Mouse (Mus musculus): Measurements from ENCODE around the gene Gstm1.
"Not testable (repeated sequence)": the region's sequence is repeated elsewhere in the genome, so short reads cannot be mapped to it uniquely, and the experiment has no call there.

The Gstm1 gene

DNA sequence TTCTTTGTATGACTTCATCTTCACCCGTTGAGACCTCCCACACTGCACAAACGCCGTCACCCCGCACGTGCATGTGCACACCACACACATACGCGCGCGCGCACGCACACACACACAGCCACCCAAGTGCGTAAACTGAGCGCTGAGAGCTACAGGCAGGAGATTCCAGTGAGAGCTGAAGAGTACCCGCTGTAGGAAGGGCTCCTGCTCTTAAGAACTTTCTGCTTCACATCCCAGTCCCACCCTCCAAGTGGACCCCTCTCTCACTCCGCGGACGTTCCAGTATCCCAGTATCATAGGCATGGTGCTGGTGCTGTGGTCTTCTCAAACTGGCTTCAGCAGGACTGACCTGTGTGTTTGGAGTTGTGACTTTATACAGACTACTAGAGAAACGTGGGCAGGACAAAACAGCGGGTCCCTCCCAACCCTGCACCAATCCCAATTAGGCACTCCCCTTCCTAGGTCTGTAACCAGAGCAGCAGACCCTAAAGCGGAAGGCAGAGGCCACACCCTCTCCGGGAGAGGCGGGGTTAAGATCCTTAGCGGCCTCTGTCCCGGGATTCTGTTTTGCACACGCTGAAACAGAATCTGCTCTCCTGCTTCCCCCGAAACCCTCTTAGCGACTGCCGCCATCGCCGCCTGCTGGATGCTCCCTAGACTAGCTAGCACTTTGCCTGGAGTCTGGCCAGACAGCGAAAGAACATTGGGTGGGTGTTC is at the start of gene Gstm1:
Gene Gstm1 (minus strand): TSS at position 501 of the 717 bp plus-strand sequence.
- peak; percentile 96 for DNase-seq

GRCm38 (mm10) chr3:108067370-108067934 is 49.7 kb upstream of the Gstm1 start:
- DNase-seq = peak; percentile 47

DNA sequence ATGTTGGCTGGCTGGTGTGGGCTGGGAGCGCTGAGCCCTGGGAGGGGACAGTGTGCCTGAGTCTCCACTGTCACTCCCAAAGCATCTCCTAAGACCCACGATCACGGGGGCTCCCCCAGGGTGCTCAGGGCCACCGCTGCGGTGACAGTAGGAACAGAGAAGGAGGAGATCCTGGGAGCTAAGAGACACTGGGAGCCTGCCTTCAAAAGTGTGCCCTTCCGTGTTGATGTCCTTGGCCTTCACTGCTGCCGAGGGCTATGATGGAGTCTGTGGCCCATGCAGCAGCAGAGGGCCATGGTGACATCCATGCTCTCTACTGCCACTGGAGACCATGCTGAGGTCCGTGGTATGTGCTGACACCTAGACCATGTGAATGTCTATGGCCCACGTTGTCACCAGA is 47.8 kb upstream of the Gstm1 start:
- no peak for DNase-seq

- DNase-seq = no peak
These were observed 46.9 kb upstream of the Gstm1 start for GRCm38 (mm10) chr3:108064672-108065071.

DNA sequence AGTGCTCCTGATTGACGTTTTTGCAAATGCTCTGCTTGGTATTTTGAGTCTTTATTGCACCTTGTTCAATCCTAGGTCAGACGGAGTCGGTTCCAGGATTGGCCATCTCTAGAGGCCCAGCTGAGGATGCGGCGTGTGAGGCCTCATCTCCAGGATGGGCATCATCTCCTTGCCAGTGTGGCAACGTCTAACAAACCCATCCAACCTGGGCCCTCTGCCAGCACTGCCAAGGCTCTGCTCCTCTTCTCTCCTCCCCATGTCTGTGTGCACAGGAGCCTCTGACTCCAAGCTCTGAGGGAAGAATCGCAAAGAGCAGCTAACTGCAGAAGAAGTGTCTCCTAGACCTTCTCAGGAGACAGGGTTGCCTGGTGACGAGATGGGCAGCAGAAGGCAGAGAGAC is 44.9 kb upstream of the Gstm1 start:
- no peak for DNase-seq

DNA sequence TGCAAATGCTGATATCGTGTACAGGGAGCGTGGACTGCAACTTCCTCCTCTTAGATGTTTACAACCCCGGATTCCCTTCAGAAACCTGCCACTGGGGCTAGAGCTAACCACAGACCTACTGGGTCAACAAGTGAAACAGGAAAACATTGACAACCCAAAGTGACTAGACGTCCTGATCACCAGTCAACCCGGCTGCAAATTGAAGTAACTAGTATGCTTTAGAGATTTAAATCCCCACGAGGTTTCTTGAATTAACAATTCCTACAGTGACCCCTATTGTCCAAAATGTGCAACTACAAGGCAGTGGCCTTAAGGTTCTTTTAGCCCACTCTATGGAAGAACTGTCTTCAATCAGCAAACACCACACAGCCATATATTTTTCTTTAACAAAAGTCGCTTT is 43.6 kb upstream of the Gstm1 start:
- DNase-seq = peak; percentile 52

GRCm38 (mm10) chr3:108050493-108050892 is 32.7 kb upstream of the Gstm1 start:
- DNase-seq = no peak

GRCm38 (mm10) chr3:108048306-108048705 is 30.5 kb upstream of the Gstm1 start:
- DNase-seq = no peak

- no peak for DNase-seq
These were observed 29.3 kb upstream of the Gstm1 start for GRCm38 (mm10) chr3:108046944-108047655.

- peak; percentile 89 for DNase-seq
These were observed 26.8 kb upstream of the Gstm1 start, which contains the start of gene Gstm4 for GRCm38 (mm10) chr3:108044394-108045140. Gene Gstm4 (minus strand): TSS chr3:108044894.

- DNase-seq = no peak
These were observed 15.4 kb upstream of the Gstm1 start for GRCm38 (mm10) chr3:108033156-108033555.

DNA sequence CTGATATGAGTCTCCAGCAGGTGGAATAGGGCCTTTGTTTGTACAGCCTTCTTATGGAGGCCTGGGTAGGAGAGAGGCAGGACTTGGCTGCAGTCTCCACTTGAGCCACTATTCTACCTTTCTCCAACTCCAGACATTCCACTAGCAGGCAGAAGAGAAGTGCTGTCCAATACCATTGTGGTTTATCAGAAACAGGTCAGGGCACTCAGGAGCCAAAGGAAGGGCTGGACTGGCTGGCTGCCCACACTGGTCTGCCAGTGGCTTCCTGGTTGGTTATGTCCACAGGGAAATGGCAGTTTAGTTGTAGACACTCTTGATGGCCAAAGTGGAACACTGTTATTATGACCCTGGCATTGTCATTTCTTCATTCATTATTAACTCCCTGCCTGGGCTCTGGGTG is 14.3 kb upstream of the Gstm1 start:
- DNase-seq = no peak

DNA sequence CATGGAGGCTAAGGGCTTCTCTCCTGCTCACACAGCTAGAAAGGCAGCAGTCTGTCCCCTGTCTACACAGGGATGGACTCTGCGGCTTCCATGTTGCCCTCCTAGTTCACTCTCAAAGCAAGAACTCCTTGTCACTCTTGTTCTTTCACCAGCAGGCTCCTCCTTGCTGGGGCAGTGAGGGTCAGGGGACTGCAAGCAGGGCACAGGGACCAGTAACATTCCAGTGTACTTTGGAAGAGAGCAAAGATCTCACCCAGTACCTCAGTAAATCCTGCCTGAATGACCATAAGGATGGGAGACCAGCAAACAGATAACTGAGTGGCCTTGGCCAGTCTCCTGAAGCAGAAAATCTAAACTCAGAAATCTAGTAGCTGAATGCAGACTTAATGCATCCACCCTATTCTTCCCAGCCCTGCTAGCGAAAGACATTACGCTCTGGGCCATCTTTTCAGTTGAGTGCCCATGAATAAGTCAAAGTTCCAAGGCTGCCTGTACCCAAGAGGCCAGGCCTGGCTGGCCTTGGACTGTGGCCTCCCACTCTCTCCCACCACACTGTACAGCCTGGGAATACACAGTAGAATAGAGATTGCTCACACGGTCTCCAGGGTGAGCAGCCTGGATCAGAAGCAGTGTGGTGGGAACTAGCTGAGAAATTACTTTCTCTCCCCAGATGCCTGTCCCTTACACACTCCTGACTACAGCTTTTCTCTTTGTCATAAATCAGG is 11.0 kb upstream of the Gstm1 start:
- DNase-seq = peak; percentile 43

DNA sequence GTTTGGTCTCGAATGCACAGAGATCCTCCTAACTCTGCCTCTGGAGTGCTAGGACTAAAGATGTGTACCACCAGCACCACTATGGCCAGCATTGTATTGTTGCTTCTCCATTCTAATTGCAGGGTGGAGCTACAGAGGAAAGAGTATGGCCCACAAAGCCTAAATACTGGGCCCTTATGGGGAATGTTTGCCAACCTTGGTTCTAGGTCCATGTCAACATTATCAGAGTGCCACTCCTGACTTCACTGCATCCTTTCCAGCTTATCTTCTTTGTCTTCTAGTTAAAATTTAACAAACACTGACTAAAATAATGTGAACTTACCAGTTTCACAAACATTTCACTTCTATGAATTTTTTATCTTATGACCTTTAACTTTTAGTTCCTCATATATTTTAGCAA is 8.8 kb upstream of the Gstm1 start:
- DNase-seq = no peak

GRCm38 (mm10) chr3:108026049-108026448 is 8.3 kb upstream of the Gstm1 start:
- DNase-seq = no peak

- DNase-seq = no peak
These were observed 7.5 kb upstream of the Gstm1 start for GRCm38 (mm10) chr3:108025318-108025717.

- no peak for DNase-seq
These were observed 4.9 kb upstream of the Gstm1 start for GRCm38 (mm10) chr3:108022650-108023049.

GRCm38 (mm10) chr3:108020351-108021022 is 2.7 kb upstream of the Gstm1 start:
- DNase-seq = not testable (repeated sequence)

GRCm38 (mm10) chr3:108019226-108019625 is 1.5 kb upstream of the Gstm1 start:
- DNase-seq = not testable (repeated sequence)

GRCm38 (mm10) chr3:108018190-108018820 is 532 bp upstream of the Gstm1 start:
- no peak for DNase-seq

DNA sequence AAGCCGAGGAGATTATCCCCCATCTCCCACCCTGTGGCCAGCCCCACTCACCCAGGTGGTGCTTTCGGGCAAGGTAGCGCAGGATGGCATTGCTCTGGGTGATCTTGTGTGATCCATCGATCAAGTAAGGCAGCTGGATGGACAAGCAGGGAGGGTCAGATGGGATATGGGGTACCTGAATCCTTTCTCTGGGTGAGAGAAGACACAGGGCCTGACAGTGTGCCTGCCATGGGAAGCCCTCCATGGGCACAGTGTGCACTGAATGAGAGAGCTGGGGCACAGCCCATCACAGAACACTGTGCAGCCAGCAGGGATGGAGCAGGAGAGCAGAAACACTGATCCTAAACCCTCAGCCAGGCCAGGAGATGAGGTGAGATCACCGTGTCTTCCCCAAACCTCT is 1.3 kb downstream of the Gstm1 start:
- not testable (repeated sequence) for DNase-seq

GRCm38 (mm10) chr3:108014974-108015346 is 2.8 kb downstream of the Gstm1 start:
- peak; percentile 36 for DNase-seq

Data from kidney, adult 18-20 months (tissue).